Mouse (Mus musculus) heart, embryonic 12.5 days (tissue): ENCODE measurements around the gene Ssxb6. TPM values are rescaled to one million over a fixed set of nuclear protein-coding genes. Genes with fewer than 3 reads are reported as not detected.
"Not testable (repeated sequence)": the region's sequence is repeated elsewhere in the genome, so short reads cannot be mapped to it uniquely, and the experiment has no call there.

Experiments used
- ATAC-seq: fragments of 200-750 bp; cut with Nextera tagmentation; 2 replicates; pipeline ENCODE4 v1.8.0; 2017; ENCODE audit warnings: moderate TSS enrichment, moderate library complexity; ENCODE audit not compliant: insufficient number of reproducible peaks, low FRiP score
- H3K27ac ChIP-seq: fragments of 300-500 bp; sonication (generic); 2 replicates; pipeline ENCODE4 v1.5.1; 2016; ENCODE audit warnings: mild to moderate bottlenecking, moderate library complexity; ENCODE audit not compliant: poor library complexity, severe bottlenecking
- H3K27me3 ChIP-seq: fragments of 300-500 bp; sonication (generic); replicated peaks from 2 replicates; pipeline ENCODE4 v1.6.1; 2016; ENCODE audit warnings: mild to moderate bottlenecking, moderate library complexity
- H3K36me3 ChIP-seq: fragments of 300-500 bp; sonication (generic); 2 replicates; pipeline ENCODE4 v1.6.1; 2016; ENCODE audit warnings: mild to moderate bottlenecking, moderate library complexity
- H3K4me1 ChIP-seq: fragments of 300-500 bp; sonication (generic); replicated peaks from 2 replicates; pipeline ENCODE4 v1.6.1; 2016; ENCODE audit warnings: mild to moderate bottlenecking
- H3K4me2 ChIP-seq: fragments of 300-500 bp; sonication (generic); 2 replicates; pipeline ENCODE4 v1.6.1; 2016; ENCODE audit warnings: mild to moderate bottlenecking, moderate library complexity
- H3K4me3 ChIP-seq: fragments of 300-500 bp; sonication (generic); 2 replicates; pipeline ENCODE4 v1.5.1; 2016; ENCODE audit warnings: mild to moderate bottlenecking
- H3K9ac ChIP-seq: fragments of 300-500 bp; sonication (generic); 2 replicates; pipeline ENCODE4 v1.6.1; 2016; ENCODE audit warnings: mild to moderate bottlenecking, moderate library complexity
- H3K9me3 ChIP-seq: fragments of 300-500 bp; sonication (generic); replicated peaks from 2 replicates; pipeline ENCODE4 v1.6.1; 2016; ENCODE audit warnings: mild to moderate bottlenecking, moderate library complexity
- WGBS: fragments of 180-500 bp; shearing (Covaris S2); methylation state at CpG from one replicate; pipeline ENCODE4 v1.1.7; 2016; 5-methylcytosine and 5-hydroxymethylcytosine counted together
- polyA plus RNA-seq: library from polyadenylated mRNA; unstranded; fragments of >200 nt; fragmentation: Nextera tagmentation; extraction: Ambion mirVana; gene quantifications from 2 replicates; pipeline ENCODE4 v1.2.1, GENCODE M21; 2016

Gene Ssxb6
- polyA plus RNA-seq: not detected in 2 replicates

DNA sequence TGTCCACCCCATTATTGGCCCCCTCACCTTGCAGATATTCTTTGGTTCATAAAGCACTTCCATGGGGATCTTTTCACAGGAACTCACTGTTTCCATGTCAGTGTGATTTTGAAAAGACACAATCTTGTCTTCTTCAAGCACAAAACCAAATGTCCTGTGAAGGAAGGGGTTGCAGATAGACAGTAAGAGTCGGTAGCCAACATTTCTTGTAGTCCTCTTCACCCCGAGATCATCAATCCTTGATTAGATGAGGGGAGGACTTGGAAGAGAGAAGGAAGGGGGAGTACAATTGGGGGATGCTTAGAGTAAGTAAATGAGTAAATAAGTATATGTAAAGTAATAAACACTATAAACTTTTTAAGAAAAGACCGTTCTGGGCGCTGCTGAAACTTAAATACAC is at the start of gene Ssxb6:
Gene Ssxb6, minus strand, starts transcription at position 101 of the 400 bp plus-strand sequence.
- not testable (repeated sequence) for H3K36me3 ChIP-seq, H3K4me3 ChIP-seq
- WGBS: 61% methylated on average over 4 of the region's 4 CpGs

DNA sequence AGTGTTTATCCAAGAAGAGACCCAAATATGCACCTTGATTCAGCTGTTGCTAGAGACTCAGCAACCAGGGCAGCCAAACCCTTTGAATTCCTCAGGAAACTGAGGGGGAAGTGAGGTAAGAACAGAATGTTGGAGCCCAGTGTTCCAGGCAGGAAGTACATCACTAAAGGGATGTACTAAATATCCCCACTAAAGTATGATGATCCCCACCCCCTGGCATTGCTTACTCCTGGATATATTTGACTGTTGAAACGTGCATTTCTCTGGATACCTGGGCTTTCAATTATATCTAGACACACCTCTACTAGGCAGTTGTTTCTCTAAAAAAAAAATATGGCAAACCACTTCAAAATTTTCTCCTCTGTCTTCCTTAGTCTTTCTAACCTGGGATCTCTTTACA is 43.7 kb upstream of the Ssxb6 start, which contains the start of gene Ssxb3:
Gene Ssxb3, minus strand, starts transcription at position 101 of the 400 bp plus-strand sequence.
- H3K4me1 ChIP-seq, H3K27ac ChIP-seq, ATAC-seq, H3K4me3 ChIP-seq, H3K27me3 ChIP-seq, H3K4me2 ChIP-seq, H3K36me3 ChIP-seq, H3K9ac ChIP-seq, H3K9me3 ChIP-seq: not testable (repeated sequence)
- WGBS: 12% methylated on average over 1 of the region's 1 CpGs

More for the DNA sequence above, at the start of gene Ssxb6:
- not testable (repeated sequence) for H3K27ac ChIP-seq, H3K9me3 ChIP-seq, H3K4me2 ChIP-seq, ATAC-seq, H3K27me3 ChIP-seq, H3K9ac ChIP-seq, H3K4me1 ChIP-seq

DNA sequence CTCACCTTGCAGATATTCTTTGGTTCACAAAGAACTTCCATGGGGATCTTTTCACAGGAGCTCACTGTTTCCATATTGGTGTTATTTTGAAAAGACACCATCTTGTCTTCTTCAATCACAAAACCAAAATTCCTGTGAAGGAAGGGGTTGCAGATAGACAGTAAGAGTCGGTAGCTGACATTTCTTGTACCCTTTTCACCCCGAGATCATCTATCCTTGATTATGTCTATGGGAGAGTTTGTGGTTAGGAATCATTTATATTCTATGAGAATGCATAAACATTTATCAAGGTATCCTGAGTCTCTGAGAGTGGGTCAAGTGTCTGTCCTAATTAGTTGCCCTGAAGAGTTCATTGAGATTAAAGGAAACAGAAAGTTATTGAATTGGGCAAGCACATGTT is 23.2 kb downstream of the Ssxb6 start, which contains the start of gene Gm14459:
Gene Gm14459, minus strand, starts transcription at position 101 of the 400 bp plus-strand sequence.
- no peaks in the 10 kb centered on the region for H3K4me1 ChIP-seq
- no peaks in the 10 kb centered on the region for H3K36me3 ChIP-seq
- H3K27me3 ChIP-seq: no peaks in the 10 kb centered on the region
- no peak within 1 kb of the TSS for H3K4me3 ChIP-seq
- no peak within 1 kb of the TSS for H3K4me2 ChIP-seq
- WGBS: 74% methylated on average over 2 of the region's 2 CpGs
- no peak within 1 kb of the TSS for H3K9ac ChIP-seq
- no peak within 1 kb of the TSS for H3K27ac ChIP-seq
- ATAC-seq: no peak
- peaks cover 3% of the 10 kb centered on the region; the same call in 1 of the 2 replicates for H3K9me3 ChIP-seq

Other genes with a start within 250 kb of the Ssxb6 start
- gene Ssxb10, start 220.8 kb downstream of the Ssxb6 start, polyA plus RNA-seq: not detected in 2 replicates
- not detected in 2 replicates for gene Ssxb9, start 181.3 kb downstream of the Ssxb6 start, polyA plus RNA-seq
- not detected in 2 replicates for gene Ssxb1, start 134.9 kb downstream of the Ssxb6 start, polyA plus RNA-seq
- not detected in 2 replicates for gene Ssxb2, start 86.5 kb downstream of the Ssxb6 start, polyA plus RNA-seq
- not detected in 2 replicates for gene Gm14459, start 23.3 kb downstream of the Ssxb6 start, polyA plus RNA-seq
- not detected in 2 replicates for gene Ssxb3, start 43.6 kb upstream of the Ssxb6 start, polyA plus RNA-seq
- not detected in 2 replicates for gene Ssxb8, start 142.6 kb upstream of the Ssxb6 start, polyA plus RNA-seq
- not detected in 2 replicates for gene Ssx9, start 200.2 kb upstream of the Ssxb6 start, polyA plus RNA-seq